Mouse (Mus musculus) bone marrow macrophage, adult 2 months (primary cell): ENCODE data around the gene Nampt. TPM values are rescaled to one million over a fixed set of nuclear protein-coding genes. Genes with fewer than 3 reads are reported as not detected.

Source experiments
- H3K27ac ChIP-seq: 2 replicates; pipeline ENCODE4 v1.5.1; 2012; ENCODE audit warnings: low read depth, low read length; ENCODE audit not compliant: insufficient read depth
- H3K4me1 ChIP-seq: 2 replicates; pipeline ENCODE4 v1.6.1; 2012; ENCODE audit warnings: low read length; ENCODE audit not compliant: control insufficient read depth, insufficient read depth
- H3K4me3 ChIP-seq: 2 replicates; pipeline ENCODE4 v1.5.1; 2012; ENCODE audit warnings: mild to moderate bottlenecking, low read length, moderate library complexity; ENCODE audit not compliant: insufficient read depth
- CTCF ChIP-seq: IDR thresholded peaks from 2 replicates; pipeline ENCODE4 v1.5.1; 2012; ENCODE audit warnings: low read depth, mild to moderate bottlenecking, low read length, moderate library complexity
- POLR2A ChIP-seq: IDR thresholded peaks from 2 replicates; pipeline ENCODE4 v1.6.1; 2012; ENCODE audit warnings: mild to moderate bottlenecking, low read depth, low read length, borderline replicate concordance
- polyA plus RNA-seq: library from polyadenylated mRNA; stranded (reverse); fragments of >200 nt; gene quantifications from 2 replicates; pipeline ENCODE4 v1.2.4, GENCODE M21; 2012; ENCODE audit not compliant: missing spikeins, insufficient read depth, insufficient read length

Gene Nampt
- polyA plus RNA-seq, 1 experiment = 112 TPM

- TF ChIP-seq POLR2A = no peak
- TF ChIP-seq CTCF = no peak
- H3K27ac ChIP-seq = peak overlapping the region; percentile 32
Observed at GRCm38 (mm10) chr12:32893212-32893611, 73.9 kb downstream of the Nampt start.

GRCm38 (mm10) chr12:32895806-32896205, 76.5 kb downstream of the Nampt start:
- TF ChIP-seq CTCF (no peak), POLR2A (no peak)
- Histone ChIP-seq H3K4me1 (peaks cover 21% of the 10 kb centered on the region), H3K27ac (no peak overlapping the region), H3K4me3 (no peak overlapping the region)

More at GRCm38 (mm10) chr12:32893212-32893611, 73.9 kb downstream of the Nampt start:
- H3K4me1 ChIP-seq = peaks cover 39% of the 10 kb centered on the region
- no peak overlapping the region for H3K4me3 ChIP-seq

GRCm38 (mm10) chr12:32896496-32896895, 77.2 kb downstream of the Nampt start:
- TF ChIP-seq POLR2A (no peak), CTCF (no peak)
- Histone ChIP-seq H3K4me1 (peaks cover 15% of the 10 kb centered on the region), H3K27ac (no peak overlapping the region)

DNA sequence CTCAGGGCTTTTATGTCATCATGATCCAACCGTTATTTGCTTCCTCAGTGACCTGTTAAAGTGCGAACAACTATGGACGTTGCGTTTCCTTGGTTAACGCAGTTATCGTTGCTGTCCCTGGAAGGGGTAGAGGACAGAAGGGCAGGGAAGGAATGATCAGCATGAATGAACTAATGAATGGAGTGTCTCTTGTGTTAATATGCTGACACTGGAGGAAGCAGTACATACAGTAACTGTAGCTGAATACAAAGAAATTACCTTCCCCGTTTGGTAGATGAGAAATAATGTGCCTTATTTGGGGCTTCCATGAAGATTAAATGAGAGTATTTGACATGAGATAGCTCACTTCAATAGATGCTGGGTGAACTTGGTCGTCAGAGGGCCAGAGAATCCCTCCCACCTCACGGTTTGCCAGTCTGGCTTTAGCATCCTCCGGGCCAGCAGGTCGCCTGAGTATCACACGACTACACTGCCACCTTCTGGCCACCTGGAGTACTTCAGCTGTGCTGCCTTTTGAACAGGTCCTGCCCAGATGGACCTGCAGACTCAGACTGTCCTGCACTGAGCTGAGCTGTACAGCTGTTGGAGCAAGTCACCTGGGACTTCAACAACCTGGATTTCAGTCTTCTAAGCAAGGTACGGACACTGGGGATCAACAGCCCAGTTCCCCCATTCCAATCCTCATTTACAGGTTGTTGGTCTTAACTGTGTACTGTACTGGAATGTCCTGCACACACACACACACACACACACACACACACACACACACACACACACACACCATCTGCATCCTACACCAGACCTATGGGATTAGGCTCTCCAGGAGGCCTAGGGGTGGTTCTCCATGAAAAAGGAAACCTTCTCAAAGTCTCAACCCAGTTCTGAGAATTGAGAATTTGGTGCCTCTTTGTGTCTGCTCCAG, 78.1 kb downstream of the Nampt start:
- TF ChIP-seq POLR2A (no peak), CTCF (peak; percentile 87)
- peaks cover 7% of the 10 kb centered on the region for H3K4me1 ChIP-seq
- H3K4me3 ChIP-seq = no peak overlapping the region
- H3K27ac ChIP-seq = no peak overlapping the region

More at GRCm38 (mm10) chr12:32896496-32896895, 77.2 kb downstream of the Nampt start:
- no peak overlapping the region for H3K4me3 ChIP-seq

DNA sequence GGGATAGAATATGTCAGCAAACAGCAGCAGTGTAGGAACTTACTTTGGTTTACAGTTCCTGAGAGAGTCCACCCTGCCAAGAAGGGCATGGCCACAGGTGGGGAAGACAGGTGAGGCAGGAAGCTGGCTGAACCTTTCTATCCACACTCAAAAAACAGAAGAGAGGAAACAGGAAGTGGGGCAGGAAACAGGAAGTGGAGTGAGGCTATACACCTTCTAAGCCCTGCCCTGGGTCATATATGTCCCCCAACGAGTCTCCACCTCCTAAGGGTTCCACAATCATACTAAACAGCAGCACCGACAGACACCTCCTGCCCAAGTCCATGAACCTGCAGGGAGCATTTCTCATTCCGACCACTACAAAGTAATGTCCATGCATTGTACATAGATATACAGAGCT, 81.7 kb downstream of the Nampt start:
- H3K27ac ChIP-seq = no peak overlapping the region
- TF ChIP-seq CTCF (no peak), POLR2A (no peak)
- H3K4me1 ChIP-seq = no peaks in the 10 kb centered on the region
- no peak overlapping the region for H3K4me3 ChIP-seq

Other genes with a start within 250 kb of the Nampt start
- gene Sypl, start 134.3 kb downstream of the Nampt start, polyA plus RNA-seq = 117 and 125 TPM in 2 replicates